Comparison of ENCODE assay signal across 15 mouse cellular contexts in genomic region chr5:118607900-118608299, GRCm38 (mm10).
"Had no signal": no experiment of that assay in that cellular context is flagged by ENCODE, and none has a peak within 500 bp of the region (broad histone marks: within the 10 kb centered on the region; RNA-seq: fewer than 3 reads in every experiment).

No protein-coding gene starts in this region.

- H3K27ac ChIP-seq: neural tube, embryonic 15.5 days; stomach, embryonic 15.5 days; stomach, postnatal 0 days had no signal

- H3K9ac ChIP-seq: neural tube, embryonic 15.5 days; stomach, embryonic 15.5 days had no signal

- H3K9me3 ChIP-seq: neural tube, embryonic 15.5 days; stomach, embryonic 15.5 days had no signal

- H3K36me3 ChIP-seq: neural tube, embryonic 15.5 days; stomach, embryonic 15.5 days had no signal

- H3K4me2 ChIP-seq: neural tube, embryonic 15.5 days; stomach, embryonic 15.5 days had no signal

- H3K4me3 ChIP-seq: neural tube, embryonic 15.5 days; stomach, embryonic 15.5 days had no signal

- H3K27me3 ChIP-seq: neural tube, embryonic 15.5 days; stomach, embryonic 15.5 days had no signal

- DNase-seq: retina, postnatal 1 day; right cerebral cortex, adult 18-20 months; right cerebral cortex, postnatal 14 days; right cerebral cortex, postnatal 25 days; right cerebral cortex, postnatal 4 days; spleen, adult 18-20 months; thymus, adult 18-20 months; thymus, adult 2 months; thymus, postnatal 14 days; thymus, postnatal 25 days; thymus, postnatal 36 days; thymus, postnatal 4 days had no signal
